Mouse (Mus musculus) myocyte (in vitro differentiated cells): ENCODE results near the gene Ankrd55.

Source experiments
- E2F4 ChIP-seq: IDR thresholded peaks from one replicate; pipeline ENCODE4 v1.6.1; 2011; ENCODE audit warnings: mild to moderate bottlenecking, control low read depth, moderate library complexity; ENCODE audit not compliant: insufficient read depth
- MAX ChIP-seq: IDR thresholded peaks from one replicate; pipeline ENCODE4 v1.6.1; 2011; ENCODE audit warnings: low read depth, mild to moderate bottlenecking, control low read depth
- MYOG ChIP-seq, 3 experiments: IDR thresholded peaks; one replicate each; pipeline ENCODE4 v1.6.1; 2011; ENCODE audit warnings: control low read depth in 2 of 3, low read depth in 2 of 3, mild to moderate bottlenecking in 2 of 3; ENCODE audit not compliant: insufficient read length in 2 of 3, control insufficient read depth in 1 of 3, insufficient read depth in 1 of 3
- POLR2A ChIP-seq: IDR thresholded peaks from one replicate; pipeline ENCODE4 v1.6.1; 2011; ENCODE audit warnings: low read depth, mild to moderate bottlenecking, control low read depth, moderate library complexity; ENCODE audit not compliant: insufficient read length
- POLR2AphosphoS2 ChIP-seq: IDR thresholded peaks from one replicate; pipeline ENCODE4 v1.6.1; 2011; ENCODE audit warnings: low read depth, control low read depth; ENCODE audit not compliant: insufficient read length
- TCF12 ChIP-seq: IDR thresholded peaks from one replicate; pipeline ENCODE4 v1.6.1; 2011; ENCODE audit warnings: mild to moderate bottlenecking, control low read depth; ENCODE audit not compliant: poor library complexity, insufficient read depth, severe bottlenecking
- TCF3 ChIP-seq: IDR thresholded peaks from one replicate; pipeline ENCODE4 v1.6.1; 2011; ENCODE audit warnings: low read depth, control low read depth; ENCODE audit not compliant: insufficient read length

GRCm38 (mm10) chr13:112363746-112364145, 75.5 kb downstream of the Ankrd55 start:
- TF ChIP-seq MYOG (IDR thresholded peaks at IDR 0.05; ENCODE audit: control insufficient read depth in 1 of 3, insufficient read depth in 1 of 3, insufficient read length in 2 of 3, low read depth in 2 of 3) (no peak), TCF3 (no peak), POLR2A (no peak), POLR2AphosphoS2 (no peak), TCF12 (no peak), E2F4 (no peak), MAX (no peak)
